Mouse (Mus musculus): ENCODE measurements around the gene Osgin1.

GRCm38 (mm10) chr8:119404648-119405047 is 29.3 kb upstream of the Osgin1 start:
- TF ChIP-seq POLR2A (IDR thresholded peaks at IDR 0.05; ENCODE audit: insufficient read length, low read depth) (no peak), CEBPB (IDR thresholded peaks at IDR 0.05; ENCODE audit: insufficient read depth, poor library complexity, severe bottlenecking) (no peak), TCF12 (IDR thresholded peaks at IDR 0.05; ENCODE audit: insufficient read depth, poor library complexity, severe bottlenecking) (no peak), E2F4 (IDR thresholded peaks at IDR 0.05; ENCODE audit: insufficient read depth) (no peak)
